Mouse (Mus musculus) CD4-positive, CD25-positive, alpha-beta regulatory T cell, adult 2 months (primary cell): ENCODE measurements around the gene Mroh2a.

Experiments
- DNase-seq: peaks from one replicate; pipeline ENCODE4 v3.0.0-alpha.2; 2012; ENCODE audit warnings: low read depth, low spot score

The Mroh2a gene

DNA sequence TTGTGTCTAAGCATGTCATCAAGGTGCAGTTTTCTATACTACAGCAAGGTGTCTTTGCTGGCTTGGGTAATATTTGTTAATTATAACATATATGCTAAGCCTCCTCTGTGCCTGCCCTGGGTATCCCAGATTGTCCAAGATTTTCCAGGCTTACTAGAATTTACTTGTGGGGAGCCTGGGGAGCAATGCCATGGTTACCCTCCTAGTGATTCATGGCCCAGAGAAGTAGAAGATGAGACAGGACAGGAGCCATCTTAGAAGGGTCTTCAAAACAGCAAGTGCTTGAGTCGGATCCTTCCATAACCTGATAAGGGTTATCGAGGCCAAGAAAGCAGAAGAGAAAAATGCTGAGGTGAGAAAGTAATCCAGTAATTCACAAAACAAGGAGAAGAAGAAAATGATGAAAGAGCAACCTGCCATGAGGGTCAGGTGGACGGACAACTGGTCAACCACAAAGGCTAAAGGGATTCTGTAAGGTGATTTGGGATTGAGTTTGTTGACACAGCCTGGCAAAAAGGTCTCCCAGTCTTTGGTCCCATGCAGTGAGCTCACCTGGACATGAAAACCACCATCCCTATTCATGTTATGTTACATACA lies 64.7 kb downstream of the Mroh2a start:
- peak; percentile 9 for DNase-seq

DNA sequence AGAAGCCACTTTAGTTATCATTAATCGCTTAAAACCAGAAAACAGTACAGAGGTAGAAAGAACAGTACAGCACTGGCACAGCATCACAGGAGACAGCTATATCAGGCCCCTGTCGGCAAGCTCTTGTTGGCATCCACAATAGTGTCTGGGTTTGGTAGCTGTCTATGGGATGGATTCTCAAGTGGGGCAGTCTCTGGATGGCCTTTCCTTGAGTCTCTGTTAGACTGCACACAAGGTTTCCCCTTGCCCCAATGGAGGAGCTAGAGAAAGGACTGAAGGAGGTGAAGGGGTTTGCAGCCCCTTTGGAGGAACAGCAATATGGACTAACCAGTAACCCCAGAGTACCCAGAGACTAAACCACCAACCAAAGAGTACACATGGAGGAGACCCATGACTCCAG lies 65.3 kb downstream of the Mroh2a start:
- DNase-seq, result peak; percentile 7

- no peak for DNase-seq
These were observed 67.9 kb downstream of the Mroh2a start for GRCm38 (mm10) chr1:88294650-88295049.

- peak; percentile 12 for DNase-seq
These were observed 69.6 kb downstream of the Mroh2a start for GRCm38 (mm10) chr1:88296171-88296920.

DNA sequence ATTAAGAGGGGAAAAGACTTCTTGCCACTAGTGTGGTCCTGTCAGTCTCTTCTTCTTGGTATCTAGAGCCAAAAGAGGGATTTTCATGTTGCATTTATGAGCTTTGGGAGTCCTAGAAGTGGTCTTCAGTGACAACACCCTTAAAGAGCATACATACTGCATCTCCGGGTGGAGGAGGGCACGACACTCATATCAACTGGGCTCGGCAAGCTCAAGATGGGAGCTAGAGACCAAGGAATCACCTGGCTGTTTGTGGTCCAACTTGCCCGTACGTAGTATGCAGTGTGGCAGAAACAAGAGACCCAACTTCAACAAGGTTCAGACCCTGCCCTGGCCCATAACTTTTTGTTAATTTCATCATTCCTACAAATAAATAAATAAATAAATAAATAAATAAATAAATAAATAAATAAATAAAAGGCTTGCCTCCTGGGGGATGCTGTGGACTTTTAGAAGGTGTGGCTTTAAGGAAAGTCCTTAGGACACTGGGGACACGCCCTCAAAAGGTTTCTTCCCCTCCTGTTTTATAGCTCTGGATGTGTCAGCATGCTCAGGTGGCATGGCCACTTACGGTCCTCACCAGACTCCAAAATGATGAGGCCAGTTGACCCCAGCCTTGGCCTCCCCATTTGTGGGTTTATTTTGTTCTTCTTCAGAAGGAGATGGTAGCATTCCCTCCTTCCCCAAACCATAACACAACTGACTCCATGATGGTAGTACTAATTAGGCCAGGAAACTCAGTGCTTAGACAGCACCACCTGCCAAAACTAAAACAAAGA lies 70.9 kb downstream of the Mroh2a start:
- DNase-seq, result peak; percentile 10

GRCm38 (mm10) chr1:88298686-88299528 lies 72.1 kb downstream of the Mroh2a start:
- peak; percentile 12 for DNase-seq

DNA sequence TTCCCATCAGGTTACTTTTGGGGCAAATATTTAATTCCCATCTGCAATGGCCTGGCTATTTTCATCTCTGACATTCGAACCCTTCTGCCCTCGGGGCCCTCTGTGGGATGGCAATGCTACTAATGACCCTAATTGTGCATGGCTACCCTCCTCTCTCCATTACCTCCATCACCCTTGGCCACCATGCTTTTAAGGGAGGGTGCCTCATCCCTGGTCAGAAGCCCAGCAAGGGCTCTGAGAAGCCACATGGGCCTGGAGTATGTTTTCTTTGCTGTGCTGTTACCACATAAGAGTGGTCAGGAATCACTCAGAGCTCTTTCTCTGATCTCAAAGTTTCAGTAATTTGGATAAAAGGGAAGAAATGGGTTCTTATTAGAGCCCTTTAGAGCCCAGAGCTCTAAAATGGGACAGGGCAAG lies 72.8 kb downstream of the Mroh2a start:
- DNase-seq, result peak; percentile 10

- peak; percentile 18 for DNase-seq
These were observed 73.7 kb downstream of the Mroh2a start for GRCm38 (mm10) chr1:88300301-88301050.

DNA sequence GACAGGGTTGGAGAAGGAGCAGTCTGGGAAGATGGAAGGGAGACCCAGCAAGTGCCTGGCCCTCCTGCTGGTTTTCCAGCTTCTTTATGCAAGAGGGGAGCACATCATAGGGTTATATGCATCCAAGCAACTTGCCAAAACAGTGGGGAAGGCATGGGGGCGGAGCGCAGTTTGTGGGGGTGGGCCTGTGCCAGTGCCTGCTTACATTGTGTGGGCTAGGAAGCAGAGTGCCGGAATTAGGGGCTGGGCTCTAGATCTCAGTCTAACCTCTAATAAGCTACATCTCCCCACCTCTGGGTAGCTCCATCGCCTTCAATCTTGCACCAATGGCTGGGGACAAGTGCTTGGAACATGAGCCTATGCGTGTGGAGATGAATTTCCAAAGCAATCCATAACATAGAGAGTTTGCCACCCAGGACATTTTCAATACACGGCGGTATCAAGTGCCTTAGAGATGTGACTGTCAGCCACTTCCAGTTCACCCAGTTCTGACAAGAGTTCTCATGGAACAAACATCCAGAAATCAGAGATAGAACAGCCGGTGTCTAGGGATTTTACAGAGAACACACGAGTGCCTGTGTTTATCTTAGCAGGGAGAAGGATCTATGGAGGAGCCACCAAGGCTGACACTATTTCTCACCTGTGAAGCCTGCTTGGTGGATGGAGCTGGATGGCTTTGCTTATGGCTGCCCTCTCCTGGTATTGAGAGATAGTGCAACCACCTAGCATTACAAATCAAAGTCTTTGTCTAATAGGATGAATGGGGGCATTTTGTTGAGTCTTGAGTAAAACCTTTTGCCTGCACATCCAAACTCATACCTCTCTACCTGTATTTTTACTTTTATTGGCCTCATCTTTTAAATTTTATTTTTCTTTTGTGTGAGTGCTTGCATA lies 74.6 kb downstream of the Mroh2a start:
- DNase-seq, result peak; percentile 42

DNA sequence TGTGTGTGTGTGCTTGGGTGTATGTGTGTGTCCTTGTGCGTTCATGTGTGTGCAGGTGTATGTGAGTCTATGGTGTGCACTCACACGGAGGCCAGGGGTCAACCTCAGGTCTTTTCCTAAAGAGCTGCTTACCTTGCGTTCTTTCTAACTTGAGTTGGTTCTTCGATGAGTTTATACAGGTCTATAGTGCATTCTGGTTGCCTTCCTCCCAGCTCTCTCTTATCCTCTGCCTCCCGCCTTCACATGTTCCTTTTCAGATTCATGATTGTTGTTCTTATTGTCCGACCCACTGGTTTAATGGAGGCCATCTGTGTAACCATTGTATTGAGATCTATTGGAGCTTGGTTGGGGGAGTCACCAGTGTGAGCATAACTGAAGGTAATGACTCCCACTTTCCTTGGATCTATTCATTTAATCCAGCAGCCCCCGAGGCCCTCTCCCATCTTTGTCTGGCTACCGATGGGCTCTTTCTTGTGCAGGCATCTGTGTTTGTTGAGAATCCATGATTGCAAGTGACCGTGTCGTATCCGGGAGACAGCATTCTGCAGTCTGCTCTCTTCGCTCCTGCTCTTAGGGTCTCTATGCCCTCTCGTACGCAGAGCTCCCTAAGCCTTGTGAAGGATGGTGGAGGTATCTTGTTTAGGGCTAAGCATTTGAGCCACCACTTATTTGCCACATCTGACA lies 75.4 kb downstream of the Mroh2a start:
- peak; percentile 10 for DNase-seq

DNA sequence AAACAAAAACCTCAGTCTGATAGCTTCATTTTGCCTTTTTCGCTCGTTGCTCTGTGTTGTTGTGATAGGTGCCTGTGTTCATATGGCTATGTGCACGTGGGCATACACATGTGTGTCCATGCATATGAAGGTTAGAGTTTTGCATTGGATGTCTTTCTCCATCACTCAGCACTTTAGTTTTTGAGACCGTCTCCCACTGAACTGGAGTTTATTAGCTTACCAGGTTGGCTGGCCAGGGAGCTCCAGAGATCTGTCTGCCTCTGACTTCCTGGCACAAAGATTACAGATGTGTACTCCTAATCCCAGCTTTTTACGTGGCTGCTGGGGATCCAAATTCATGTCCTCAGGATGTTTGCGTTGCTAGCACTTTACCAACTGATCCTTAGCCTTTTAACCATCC lies 77.0 kb downstream of the Mroh2a start:
- DNase-seq, result peak; percentile 7

DNA sequence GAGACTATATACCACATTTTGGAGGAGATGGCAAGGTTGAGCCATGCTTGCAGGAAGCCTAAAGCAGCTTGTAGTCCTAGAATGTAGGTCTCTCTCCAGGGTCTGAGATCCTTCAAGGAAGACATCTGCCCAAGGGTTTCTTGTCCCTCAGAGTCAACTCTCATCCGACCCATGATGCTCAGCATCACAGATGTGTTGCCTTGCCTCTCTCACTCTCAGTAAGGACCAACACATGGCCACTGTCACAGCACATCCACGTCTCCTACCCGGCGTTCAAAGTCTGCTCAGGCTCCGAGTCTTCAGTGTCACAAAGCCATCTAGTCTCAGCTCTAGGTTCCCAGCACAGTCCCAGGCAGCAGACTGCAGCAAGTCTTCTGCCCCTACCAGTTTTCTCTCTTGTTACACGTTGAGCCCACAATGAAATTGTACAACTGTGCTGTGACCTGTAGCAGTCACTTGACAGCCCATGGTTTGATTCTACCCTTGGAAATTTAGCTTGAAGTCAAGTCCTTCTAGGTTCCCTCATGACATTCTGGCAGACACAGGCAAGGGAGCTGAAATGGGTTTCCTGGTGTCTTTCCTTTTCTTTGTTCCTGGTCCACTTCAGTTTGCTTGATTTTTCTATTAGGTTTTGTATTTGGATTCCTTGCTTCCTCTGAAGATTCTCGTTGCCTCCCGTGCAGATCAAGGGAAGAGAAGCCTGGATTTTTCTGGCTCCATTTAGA lies 77.6 kb downstream of the Mroh2a start:
- peak; percentile 17 for DNase-seq

GRCm38 (mm10) chr1:88305018-88305795 lies 78.4 kb downstream of the Mroh2a start:
- DNase-seq, result peak; percentile 4

DNA sequence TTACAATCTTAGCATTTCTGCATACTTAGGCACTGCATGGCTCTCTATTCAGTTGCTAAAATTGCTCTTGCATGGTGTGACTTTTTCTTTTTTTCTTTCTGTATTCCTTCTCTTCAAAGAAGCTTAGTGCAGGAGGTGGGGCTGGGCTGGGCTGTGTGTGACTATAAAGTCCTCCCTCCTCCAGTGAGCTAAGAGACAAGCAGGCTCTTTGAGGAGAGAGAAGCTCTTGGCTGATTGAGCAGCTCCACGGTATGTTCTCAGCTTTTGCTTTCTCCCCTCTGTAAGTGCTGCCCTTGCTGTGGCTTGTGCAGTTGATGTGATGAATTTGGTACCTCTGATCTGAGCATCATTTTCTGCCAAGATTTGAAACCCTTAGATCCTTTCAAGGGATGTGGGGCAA lies 79.8 kb downstream of the Mroh2a start:
- DNase-seq, result peak; percentile 8

DNA sequence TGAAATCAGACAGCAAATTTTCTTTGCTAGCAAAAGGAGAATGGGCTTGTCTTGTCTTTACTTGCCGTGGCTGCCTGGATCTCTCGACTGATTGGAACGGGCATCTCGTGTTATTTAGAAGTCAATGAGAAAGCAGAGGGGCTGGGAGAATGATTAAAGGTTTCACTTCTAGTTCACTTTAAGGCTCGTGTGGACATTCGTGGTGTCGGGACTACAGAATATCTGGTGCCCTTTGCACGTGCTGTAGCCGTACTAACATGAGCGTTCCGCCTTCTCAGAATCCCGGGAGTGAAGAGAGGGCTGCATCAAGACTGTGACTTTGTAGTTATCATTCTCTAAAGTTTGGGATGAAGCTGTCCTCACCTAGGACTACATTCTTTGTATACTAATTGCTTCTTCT lies 80.4 kb downstream of the Mroh2a start:
- peak; percentile 7 for DNase-seq

GRCm38 (mm10) chr1:88309020-88309419 lies 82.2 kb downstream of the Mroh2a start:
- peak; percentile 7 for DNase-seq

GRCm38 (mm10) chr1:88309905-88310304 lies 83.1 kb downstream of the Mroh2a start:
- DNase-seq, result no peak

GRCm38 (mm10) chr1:88310349-88310748 lies 83.6 kb downstream of the Mroh2a start:
- peak; percentile 7 for DNase-seq
